Mouse (Mus musculus): ENCODE data around the gene Alppl2. TPM values are rescaled to one million over a fixed set of nuclear protein-coding genes. Genes with fewer than 3 reads are reported as not detected.

Alppl2 gene
- total RNA-seq (2021) = not detected
- polyA plus RNA-seq (2012; rRNA removed) = not detected in 2 replicates
- long read RNA-seq = 0 reads

DNA sequence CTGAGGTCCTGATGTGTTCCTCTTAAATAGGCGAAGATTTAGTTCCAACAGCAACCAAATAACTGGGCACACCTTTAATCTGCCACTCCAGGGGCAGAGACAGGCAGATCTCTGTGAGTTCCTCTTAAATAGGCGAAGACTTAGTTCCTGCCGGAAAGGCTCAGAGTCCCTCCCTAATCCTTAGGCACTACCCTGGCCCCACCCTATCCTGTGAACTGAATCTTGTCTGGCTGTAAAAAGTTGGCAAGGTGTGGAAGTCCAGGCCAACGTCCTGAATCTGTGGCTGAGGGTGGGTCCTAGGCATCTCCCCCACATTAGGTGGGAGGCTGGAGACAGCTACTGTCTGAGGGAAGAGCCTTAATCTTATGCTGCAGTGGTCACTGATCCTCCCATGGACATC is at the start of gene Alppl2:
Gene Alppl2 (minus strand): TSS at position 101 of the 400 bp plus-strand sequence.
- no peak for DNase-seq

DNA sequence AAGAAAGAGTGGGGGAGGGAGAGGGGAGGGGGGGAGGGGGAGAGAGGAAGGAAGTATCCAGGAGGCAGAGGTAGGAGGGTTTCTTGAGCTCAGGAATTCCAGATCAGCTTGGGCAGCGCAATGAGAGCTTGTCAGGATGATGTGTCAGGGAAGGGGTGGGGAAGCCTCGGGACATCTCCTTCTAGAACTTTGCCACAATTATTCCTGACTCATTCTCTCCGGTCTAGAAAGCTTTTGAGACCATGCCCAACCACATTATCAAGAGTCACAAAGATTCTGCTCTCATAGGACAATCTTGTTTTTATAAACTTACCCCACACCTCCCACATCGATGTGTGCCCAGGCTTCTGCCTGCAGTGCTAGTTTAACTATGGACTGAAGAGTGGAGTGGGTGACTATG is 42.1 kb upstream of the Alppl2 start:
- DNase-seq = no peak

DNA sequence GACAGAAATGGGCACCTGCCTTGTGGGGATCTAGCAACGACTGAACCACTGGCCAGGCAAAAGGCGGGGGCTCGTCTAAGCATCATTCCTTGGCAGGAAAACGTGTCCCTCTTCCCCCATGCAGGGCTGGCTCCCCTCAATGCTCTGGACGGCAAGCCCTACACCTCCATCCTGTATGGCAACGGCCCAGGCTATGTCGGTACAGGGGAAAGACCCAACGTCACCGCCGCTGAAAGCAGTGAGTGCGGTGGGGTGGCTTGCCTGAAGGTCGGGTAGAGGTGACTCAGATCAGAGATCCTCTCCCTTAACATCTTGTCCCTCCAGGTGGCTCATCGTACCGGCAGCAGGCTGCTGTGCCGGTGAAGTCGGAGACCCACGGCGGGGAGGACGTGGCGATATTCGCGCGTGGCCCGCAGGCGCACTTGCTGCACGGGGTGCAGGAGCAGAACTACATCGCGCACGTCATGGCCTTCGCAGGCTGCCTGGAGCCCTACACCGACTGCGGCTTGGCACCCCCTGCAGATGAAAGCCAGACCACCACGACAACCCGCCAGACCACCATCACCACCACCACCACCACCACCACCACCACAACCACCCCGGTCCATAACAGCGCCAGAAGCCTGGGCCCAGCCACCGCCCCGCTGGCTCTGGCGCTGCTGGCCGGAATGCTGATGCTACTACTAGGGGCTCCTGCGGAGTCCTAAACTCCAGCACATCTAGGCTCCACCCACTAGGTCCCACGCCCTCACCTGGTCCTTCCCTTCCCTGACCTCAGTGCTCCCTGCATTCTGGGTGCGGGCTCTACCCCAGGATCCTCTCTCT is 37.7 kb upstream of the Alppl2 start:
- DNase-seq = no peak

DNA sequence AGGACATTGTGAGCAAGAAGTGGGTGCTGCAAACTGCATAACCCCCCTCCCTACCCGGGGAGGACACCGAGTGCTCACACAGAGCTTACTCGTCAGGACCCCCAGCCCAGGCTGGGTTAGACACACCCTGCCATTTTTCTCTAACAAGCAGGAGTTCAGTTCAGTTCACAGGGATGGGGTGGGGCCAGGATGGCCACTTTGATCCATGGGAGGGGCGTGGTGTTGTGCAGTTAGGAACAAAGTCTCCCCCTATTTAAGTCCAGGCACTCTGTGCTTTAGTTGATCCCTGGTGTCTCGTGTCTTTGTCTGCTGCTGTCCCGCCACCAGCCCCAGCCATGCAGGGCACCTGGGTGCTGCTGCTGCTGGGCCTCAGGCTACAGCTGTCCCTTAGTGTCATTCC is 34.9 kb upstream of the Alppl2 start, which contains the start of gene Akp3:
Gene Akp3 (plus strand): TSS at position 301 of the 400 bp plus-strand sequence.
- no peak for DNase-seq

DNA sequence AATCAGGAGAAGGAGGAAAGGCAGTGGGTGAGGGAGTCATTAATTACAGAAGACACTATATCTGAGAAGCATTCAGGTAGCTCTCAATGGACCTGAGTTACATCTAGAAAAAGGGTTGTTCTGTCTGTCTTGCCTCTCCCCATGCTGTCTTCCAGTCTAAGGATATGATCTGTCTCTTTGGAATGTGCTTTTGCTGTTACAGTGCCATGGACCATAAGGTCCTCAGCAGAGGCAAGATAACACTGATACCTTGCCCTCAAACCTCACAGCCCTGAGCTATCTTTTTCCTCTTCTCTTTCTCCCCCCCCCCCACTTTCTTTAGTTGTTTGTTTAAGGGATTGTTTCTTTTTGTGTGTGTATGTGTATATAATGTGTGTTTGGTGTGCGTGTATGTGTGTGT is 25.1 kb upstream of the Alppl2 start:
- no peak for DNase-seq

DNA sequence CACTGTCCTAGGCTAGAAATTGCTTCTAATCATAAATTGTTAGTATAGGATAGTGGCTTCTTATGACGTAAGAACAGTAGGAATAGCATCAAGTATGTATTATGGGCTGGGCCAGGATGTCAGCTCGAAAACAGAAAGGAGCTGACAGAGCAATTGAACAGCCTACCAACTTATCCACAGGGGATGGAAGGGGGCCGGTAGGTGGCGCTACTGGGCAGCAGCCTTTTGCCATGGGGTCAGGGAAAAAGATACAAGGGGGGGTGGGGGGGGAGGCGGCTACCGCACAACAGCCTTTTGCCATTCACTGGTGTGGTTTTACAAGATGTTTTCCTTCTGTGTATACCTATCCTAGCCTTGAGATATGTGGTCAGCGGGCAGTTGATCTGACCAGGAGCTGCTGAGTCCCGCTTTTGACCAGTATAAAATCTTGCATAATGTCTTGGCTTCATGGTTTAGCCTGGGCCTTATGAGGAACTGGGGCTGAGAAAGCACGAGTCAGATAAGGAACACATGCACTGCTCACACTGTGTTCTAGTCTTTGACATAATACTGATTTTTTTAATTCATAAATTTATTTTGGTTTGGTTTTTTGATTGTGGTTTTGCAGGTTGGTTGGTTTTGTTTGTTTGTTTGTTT is 22.1 kb upstream of the Alppl2 start:
- DNase-seq = peak; percentile 54

DNA sequence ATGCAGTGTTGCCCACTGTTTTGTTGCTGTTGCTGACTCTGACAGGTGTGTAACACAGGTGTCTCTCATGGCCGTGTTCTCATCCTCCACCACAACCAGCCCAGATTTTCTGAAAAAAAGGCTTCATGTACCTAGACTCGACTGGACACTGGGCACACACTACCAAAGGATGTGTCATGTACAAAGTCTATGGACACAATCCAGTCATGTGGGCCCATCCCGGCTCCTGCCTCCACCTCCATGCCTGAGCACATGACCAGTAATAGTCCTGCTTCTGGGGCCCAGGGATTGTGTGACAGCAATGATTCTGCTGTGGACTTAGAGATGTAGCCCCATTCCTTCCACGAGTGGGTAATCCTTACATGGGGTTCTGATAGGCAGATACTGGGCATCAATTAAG is 18.8 kb upstream of the Alppl2 start:
- no peak for DNase-seq

DNA sequence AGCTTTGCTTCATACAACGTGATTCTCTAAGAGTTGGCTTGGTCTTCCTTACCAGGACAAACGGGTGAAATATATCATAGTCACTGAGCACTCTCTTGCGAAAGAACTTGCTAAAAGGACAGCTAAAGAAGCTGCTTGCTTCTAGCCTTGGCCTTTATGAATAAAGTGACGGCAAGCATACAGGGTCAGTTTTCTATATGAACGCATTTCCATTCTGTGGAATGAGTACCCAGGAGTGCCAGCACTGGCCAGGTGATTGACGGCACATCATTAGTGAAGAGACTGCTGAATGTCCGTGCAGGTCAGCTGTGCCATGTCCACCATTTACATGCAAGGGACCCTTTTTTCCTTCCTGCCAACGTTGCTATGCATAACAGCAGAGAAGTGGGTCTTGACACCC is 16.8 kb upstream of the Alppl2 start:
- peak; percentile 53 for DNase-seq

DNA sequence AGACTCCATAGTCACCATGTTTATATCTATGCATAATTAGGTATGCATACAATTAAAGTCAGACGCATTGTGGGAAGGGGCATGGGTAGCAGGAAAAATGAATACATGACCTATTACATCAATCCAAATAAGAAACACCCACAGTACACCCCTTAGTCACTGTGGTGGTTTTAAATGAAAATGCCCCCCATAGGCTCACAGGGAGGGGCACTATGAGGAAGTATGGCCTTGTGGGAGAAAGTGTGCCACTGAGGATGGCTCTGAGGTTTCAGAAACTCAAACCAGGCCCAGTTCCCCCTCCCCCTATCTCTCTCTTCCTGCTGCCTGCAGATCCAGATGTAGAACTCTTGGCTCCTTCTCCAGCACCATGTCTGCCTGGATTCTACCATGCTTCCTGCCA is 14.2 kb upstream of the Alppl2 start:
- DNase-seq = no peak

DNA sequence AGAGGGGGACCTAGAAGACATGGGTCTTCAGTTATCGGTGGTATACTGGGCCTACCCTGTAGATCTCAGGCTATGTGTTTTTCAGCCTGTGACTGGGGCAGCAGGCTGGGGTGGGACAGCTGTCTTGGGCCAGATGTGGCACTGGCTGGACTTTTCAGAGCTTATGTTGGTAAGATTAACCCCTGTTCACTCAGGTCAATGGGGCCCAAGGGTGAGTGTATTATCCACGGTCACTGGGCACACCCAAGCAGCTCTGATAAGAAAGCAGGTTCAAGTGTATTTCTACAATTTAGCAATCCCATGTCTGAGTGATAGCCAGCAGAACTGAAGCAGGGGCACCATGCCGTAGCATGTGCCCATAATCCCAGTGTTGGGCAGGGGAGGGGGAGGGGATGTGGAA is 12.4 kb upstream of the Alppl2 start:
- no peak for DNase-seq

DNA sequence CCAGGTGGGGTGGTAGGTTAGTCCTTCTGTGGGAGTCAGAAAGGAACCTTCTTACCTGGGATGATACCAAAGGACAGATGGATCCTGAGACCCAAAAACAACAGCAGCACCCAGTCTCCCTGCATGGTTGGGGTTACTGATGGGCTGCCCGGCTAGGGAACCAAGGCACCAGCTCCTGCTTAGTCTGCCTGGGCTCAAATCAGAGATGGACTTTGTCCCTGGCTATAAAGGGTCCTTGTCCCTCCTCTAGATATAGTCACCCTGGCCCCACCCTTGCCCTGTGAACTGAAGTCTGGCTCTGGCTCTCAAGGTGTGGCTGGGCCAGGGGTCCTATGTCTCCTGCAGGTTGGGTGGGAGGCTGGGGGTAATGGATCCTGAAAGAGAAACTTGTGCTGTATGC is 11.7 kb upstream of the Alppl2 start, which contains the start of gene Alpi:
Gene Alpi (minus strand): TSS at position 196 of the 400 bp plus-strand sequence.
- no peak for DNase-seq

DNA sequence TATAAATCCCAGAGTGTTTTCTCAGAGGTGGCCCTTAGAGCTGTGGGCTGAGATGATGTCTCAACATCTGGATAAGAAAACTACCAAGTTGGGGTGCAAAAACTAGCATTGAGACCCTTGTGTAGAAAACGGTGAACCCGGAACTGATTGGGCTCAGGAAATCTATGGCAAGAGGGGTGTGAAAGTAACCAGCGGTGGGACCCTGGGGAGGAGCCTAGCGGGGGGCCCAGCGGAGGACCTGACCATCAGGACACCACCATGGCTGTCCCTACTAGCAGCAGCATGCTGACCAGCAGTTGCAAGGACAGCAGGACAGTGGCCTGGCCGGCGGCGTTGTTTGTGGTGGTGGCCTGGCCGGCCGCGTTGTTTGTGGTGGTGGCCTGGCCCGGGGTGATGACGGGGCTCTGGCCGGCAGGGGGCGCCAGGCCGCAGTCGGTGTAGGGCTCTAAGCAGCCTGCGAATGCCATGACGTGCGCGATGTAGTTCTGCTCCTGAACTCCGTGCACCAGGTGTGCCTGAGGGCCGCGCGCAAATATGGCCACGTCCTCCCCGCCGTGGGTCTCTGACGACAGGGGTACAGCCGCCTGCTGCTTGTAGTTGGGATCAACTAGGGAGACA is 8.7 kb upstream of the Alppl2 start:
- DNase-seq = peak; percentile 82

DNA sequence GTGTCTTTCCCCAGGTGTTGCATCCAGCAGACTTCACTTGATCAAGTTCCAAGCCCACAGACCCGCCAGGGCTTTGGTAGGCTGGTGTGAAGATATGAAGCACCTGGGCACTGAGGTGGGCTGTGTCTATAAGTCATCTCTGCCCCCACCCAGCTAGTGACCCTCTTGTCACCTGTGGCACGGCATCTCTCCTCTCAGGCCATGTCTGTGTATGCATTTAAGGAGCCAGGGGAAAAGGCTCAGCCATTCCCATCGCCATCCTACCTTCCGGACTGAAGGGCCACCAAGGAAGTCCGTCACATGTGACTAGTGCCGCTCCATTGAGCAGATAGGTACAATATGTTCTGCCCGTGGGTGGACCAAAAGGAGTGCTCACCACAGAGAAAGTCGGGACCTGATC is 5.9 kb upstream of the Alppl2 start:
- no peak for DNase-seq

DNA sequence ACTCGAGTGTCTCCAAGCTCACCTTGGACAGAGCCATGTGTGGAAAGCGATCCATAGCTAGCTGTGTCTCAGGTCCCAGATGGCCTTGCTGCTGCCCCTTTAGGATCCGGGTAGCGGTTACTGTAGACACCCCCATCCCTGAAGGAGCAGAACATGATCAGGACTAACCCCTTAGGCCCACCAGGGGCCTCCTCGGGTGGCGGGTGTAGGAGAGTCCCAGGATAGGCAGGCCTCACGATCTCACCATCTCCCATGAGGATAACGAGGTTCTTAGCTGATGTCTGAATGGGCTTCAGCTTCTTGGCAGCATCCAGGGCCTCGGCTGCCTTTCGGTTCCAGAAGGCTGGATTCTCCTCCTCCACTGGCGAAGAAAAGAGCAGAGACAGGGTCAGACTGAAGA is 477 bp downstream of the Alppl2 start:
- DNase-seq = no peak

DNA sequence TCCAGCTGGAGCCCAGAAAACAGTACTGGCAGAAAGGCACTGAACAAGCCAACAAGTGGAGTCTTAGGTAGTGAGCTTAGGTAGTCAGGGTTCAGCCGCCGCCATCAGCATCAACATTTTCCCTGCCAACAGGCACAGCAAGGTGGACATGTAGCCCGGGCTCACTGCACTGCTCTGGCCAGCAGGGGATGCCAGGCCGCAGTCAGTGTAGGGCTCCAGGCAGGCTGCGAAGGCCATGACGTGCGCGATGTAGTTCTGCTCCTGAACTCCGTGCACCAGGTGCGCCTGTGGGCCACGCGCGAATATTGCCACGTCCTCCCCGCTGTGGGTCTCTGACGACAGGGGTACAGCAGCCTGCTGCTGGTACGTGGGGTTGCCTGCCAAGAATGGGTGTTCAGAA is 2.8 kb downstream of the Alppl2 start:
- DNase-seq = no peak

DNA sequence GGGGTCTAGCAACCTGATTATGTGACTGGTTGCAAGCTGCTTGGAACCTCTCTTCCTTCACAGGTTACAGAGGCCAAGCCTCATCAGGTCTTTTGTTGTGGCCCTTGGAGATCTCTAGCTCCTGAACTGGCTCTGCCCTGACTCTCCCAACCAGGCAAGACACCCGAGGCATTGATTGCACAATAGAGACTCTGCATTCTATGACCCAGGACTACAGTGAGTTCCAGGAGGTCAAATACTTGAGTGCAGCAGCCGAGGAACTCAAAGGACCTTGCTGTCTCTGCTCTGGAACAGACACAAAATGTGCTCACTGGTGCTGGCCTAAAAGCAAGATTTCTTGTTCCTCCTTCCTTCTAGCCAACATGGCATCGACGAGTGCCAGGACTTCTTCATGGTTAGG is 3.5 kb downstream of the Alppl2 start:
- no peak for DNase-seq

DNA sequence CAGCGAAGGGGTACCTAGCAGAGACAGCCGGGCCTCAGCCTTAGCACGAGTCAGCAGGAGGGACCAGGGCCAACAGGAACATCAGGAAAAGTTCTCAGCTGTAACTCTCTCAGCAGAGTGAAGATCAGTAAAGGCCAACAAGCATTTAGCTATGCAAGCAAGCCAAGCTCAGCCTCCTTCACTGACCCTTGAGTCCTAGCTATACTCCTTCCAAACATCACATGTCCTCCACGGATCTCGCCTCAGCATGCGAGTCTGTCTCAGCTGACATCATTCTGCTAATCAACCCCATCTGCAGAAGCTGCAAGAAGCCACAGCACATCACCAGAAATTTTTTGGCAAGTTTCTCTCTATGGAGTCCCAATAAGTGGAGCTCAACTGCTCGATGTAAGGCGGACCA is 16.0 kb downstream of the Alppl2 start:
- no peak for DNase-seq

DNA sequence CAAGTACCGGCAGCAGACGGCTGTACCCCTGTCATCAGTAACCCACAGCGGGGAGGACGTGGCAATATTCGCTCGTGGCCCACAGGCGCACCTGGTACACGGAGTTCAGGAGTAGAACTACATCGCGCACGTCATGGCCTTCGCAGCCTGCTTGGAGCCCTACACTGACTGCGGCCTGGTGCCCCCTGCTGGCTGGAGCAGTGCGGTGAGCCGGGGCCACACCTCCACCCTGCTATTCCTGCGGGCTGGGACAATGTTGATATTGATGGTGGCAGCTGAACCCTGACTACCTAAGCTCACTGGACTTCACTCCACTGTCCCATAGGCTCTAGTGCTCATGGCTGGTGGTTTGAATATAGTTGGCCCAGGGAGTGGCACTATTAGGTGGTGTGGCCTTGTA is 19.0 kb downstream of the Alppl2 start:
- peak; percentile 56 for DNase-seq

DNA sequence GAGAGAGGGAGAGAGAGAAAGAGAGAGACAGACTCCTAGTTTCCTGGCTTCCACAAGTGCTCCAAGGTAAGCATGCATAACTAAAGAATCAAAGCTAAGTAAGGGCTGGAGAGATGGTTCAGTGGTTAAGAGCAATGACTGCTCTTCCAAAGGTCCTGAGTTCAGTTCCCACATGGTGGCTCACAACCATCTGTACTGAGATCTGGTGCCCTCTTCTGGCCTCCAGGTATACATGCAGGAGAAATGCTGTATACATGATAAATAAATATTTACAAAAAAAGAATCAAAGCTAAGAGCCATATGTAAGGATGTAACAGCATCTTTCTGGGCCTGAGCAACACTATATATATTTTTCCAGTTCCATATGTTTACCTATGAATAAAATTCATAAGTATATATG is 28.8 kb downstream of the Alppl2 start:
- DNase-seq = no peak

DNA sequence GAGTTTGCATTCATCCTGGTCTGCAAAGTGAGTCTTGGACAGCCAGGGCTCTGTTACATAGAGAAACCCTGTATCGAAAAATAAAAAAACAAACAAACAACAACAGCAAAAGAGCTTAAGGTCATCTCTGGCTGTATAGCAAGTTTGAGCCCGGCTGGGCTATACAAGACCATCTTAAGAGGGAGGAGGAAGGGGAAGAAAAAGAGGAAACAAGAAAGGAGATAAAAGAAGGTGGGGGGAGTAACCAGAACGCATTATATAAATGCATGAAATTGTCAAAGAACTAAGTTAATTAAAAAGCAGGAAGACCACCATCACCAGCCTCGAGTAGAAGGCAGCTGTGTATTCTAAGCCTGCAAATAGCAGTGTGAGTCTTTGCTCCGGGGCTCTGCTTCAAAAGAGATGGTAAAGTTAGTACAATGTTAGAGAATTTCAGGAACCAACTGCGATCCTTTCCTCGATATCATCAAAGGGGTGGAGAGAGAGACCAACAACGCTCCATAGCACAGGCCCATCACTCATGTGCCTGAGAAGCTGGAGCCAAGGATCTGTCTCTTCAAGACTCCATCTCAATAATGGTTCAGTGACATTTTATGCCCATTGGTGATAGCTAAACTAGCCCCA is 30.6 kb downstream of the Alppl2 start:
- DNase-seq = no peak

DNA sequence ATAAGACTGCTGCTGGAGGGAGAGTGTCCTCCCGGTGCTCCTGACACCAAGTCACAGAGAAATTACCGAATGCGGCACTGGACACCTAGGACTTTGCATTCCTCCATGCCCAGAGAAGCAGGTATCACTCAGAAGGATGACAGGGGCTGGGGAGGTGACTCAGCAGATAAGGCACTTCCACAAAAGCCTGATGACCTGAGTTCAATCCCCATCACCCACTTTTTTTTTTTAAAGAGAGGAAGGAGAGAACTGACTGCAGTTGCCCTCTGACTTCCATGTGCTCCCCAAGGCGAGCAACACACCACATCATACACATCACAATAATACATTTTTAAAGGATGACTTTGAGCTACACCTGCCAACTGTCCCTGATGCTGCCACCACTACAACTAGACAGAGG is 32.7 kb downstream of the Alppl2 start:
- no peak for DNase-seq

DNA sequence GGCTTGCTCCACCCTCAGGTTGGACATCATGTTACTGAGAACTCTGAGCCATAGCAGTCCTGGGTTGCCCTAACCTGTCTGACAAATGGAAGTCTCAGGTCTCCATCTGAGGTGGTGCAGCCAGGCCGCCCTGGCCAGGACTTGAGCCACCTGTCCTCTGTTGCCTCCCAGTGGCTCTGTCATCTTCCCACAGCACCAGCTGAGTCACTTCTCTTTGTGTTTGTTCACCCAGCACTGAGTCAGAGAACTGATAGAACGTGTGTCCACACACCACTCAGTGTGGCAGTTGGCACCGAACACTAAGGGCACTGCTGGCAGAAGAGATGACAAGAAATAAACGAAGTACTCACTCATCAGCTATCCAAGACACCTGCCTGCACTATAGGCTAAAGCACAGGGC is 38.4 kb downstream of the Alppl2 start:
- peak; percentile 58 for DNase-seq

DNA sequence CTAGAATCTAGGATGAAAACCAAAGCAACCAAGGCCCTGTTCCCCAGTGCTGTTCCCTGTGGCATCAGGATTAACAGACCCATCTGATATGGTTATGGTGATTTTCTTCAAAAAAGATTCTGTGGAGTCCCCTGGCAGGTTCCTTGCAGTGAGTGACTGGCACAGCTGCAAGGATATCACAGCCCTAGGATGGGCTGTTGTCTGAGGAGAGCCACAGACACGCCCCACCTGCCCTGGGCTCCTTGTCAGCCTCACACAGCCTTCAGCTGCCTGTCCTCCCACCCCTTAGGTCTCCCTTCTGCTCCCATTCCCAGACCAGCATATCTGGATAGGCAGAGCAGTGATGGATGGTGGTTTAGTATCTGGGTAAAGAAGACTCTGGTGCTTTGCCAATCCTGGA is 39.0 kb downstream of the Alppl2 start:
- DNase-seq = no peak

Measured in adrenal gland, adult 2 months (tissue).